Mouse (Mus musculus) kidney, postnatal 36 days (tissue): ENCODE data around the gene Chn2.

Experiments
- DNase-seq, 2 experiments: peaks; one replicate each; pipeline ENCODE4 v3.0.0; 2021 to 2022; ENCODE audit warnings: mixed read lengths in 2 of 2

Chn2 gene

GRCm38 (mm10) chr6:54253206-54253605 lies 213.9 kb downstream of the Chn2 start:
- peak in 1 of 2 experiments; percentile 71 for DNase-seq

- no peak for DNase-seq
Measured at GRCm38 (mm10) chr6:54253881-54254280, 214.5 kb downstream of the Chn2 start.

- DNase-seq: peak in 1 of 2 experiments; percentile 48
Measured at GRCm38 (mm10) chr6:54254759-54255158, 215.4 kb downstream of the Chn2 start.

GRCm38 (mm10) chr6:54255321-54255720 lies 216.0 kb downstream of the Chn2 start:
- DNase-seq: no peak

- no peak for DNase-seq
Measured at GRCm38 (mm10) chr6:54256397-54256796, 217.0 kb downstream of the Chn2 start.

- DNase-seq: no peak
Measured at GRCm38 (mm10) chr6:54257552-54257951, 218.2 kb downstream of the Chn2 start.

GRCm38 (mm10) chr6:54258462-54258861 lies 219.1 kb downstream of the Chn2 start:
- DNase-seq: no peak

GRCm38 (mm10) chr6:54262732-54263131 lies 223.4 kb downstream of the Chn2 start:
- DNase-seq: no peak

GRCm38 (mm10) chr6:54263890-54264289 lies 224.5 kb downstream of the Chn2 start:
- no peak for DNase-seq

- DNase-seq: no peak
Measured at GRCm38 (mm10) chr6:54264537-54264936, 225.2 kb downstream of the Chn2 start.

GRCm38 (mm10) chr6:54265384-54265783 lies 226.0 kb downstream of the Chn2 start:
- DNase-seq: no peak

GRCm38 (mm10) chr6:54272556-54273378 lies 233.4 kb downstream of the Chn2 start:
- DNase-seq: peak in 1 of 2 experiments; percentile 23

- DNase-seq: no peak
Measured at GRCm38 (mm10) chr6:54273379-54273730, 234.0 kb downstream of the Chn2 start.

GRCm38 (mm10) chr6:54277234-54277633 lies 237.9 kb downstream of the Chn2 start:
- no peak for DNase-seq

- DNase-seq: no peak
Measured at GRCm38 (mm10) chr6:54277828-54278227, 238.5 kb downstream of the Chn2 start.

GRCm38 (mm10) chr6:54278613-54279012 lies 239.3 kb downstream of the Chn2 start:
- DNase-seq: peak in 1 of 2 experiments; percentile 15

GRCm38 (mm10) chr6:54279391-54279790 lies 240.0 kb downstream of the Chn2 start:
- peak in 1 of 2 experiments; percentile 39 for DNase-seq

GRCm38 (mm10) chr6:54280248-54280647 lies 240.9 kb downstream of the Chn2 start:
- no peak for DNase-seq

GRCm38 (mm10) chr6:54283299-54283698 lies 243.9 kb downstream of the Chn2 start:
- DNase-seq: no peak

GRCm38 (mm10) chr6:54284167-54284711 lies 244.9 kb downstream of the Chn2 start:
- no peak for DNase-seq

- no peak for DNase-seq
Measured at GRCm38 (mm10) chr6:54286813-54287212, 247.5 kb downstream of the Chn2 start.

GRCm38 (mm10) chr6:54289774-54290500 lies 250.6 kb downstream of the Chn2 start:
- peak in 1 of 2 experiments; percentile 36 for DNase-seq

GRCm38 (mm10) chr6:54297231-54297630 lies 257.9 kb downstream of the Chn2 start:
- DNase-seq: no peak

GRCm38 (mm10) chr6:54299417-54299816 lies 260.1 kb downstream of the Chn2 start:
- peak in 1 of 2 experiments; percentile 37 for DNase-seq
